Mouse (Mus musculus) urinary bladder, adult 2 months (tissue): ENCODE results near the gene Dusp11. TPM values are rescaled to one million over a fixed set of nuclear protein-coding genes. Genes with fewer than 3 reads are reported as not detected.

ENCODE experiments used
- polyA plus RNA-seq: library from polyadenylated mRNA; depleted of rRNA; stranded (reverse); fragments of >200 nt; gene quantifications from 2 replicates; pipeline ENCODE4 v1.2.3, GENCODE M21; 2012; rRNA removed

Dusp11 gene
- polyA plus RNA-seq, 1 experiment, result 95.1 TPM

Other genes with a start within 250 kb of the Dusp11 start
- 2.1 and 3.8 TPM in 2 replicates for gene Nat8f7, start 248.5 kb downstream of the Dusp11 start, polyA plus RNA-seq
- 11.4 and 11.6 TPM in 2 replicates for gene Nat8f3, start 195.9 kb downstream of the Dusp11 start, polyA plus RNA-seq
- 1.2 TPM in 2 replicates for gene Nat8f6, start 140.7 kb downstream of the Dusp11 start, polyA plus RNA-seq
- 1.3 and 1.4 TPM in 2 replicates for gene Nat8f5, start 140.7 kb downstream of the Dusp11 start, polyA plus RNA-seq
- gene Nat8, start 129.6 kb downstream of the Dusp11 start, polyA plus RNA-seq, result 1.5 and 2.0 TPM in 2 replicates
- 0.03 and 0.09 TPM in 2 replicates for gene Nat8f2, start 92.5 kb downstream of the Dusp11 start, polyA plus RNA-seq
- 3.1 and 3.7 TPM in 2 replicates for gene Nat8f4, start 56.8 kb downstream of the Dusp11 start, polyA plus RNA-seq
- gene Tprkb, start 49.8 kb downstream of the Dusp11 start, polyA plus RNA-seq, result 34.5 and 35.2 TPM in 2 replicates
- gene Nat8f1, start 46.0 kb downstream of the Dusp11 start, polyA plus RNA-seq, result 12.5 and 17.4 TPM in 2 replicates
- not detected in 2 replicates for gene Figla, start 54.5 kb upstream of the Dusp11 start, polyA plus RNA-seq
- gene Add2, start 67.0 kb upstream of the Dusp11 start, polyA plus RNA-seq, result 3.4 and 4.8 TPM in 2 replicates
- 11.4 and 14.3 TPM in 2 replicates for gene Tgfa, start 233.6 kb upstream of the Dusp11 start, polyA plus RNA-seq